Mouse (Mus musculus): ENCODE results near the gene Rab42.

GRCm38 (mm10) chr4:132331960-132332359 is 28.8 kb upstream of the Rab42 start:
- TF ChIP-seq POLR2A (IDR thresholded peaks at IDR 0.05; ENCODE audit: extremely low read depth, insufficient read depth, low read length) (no peak), CTCF (IDR thresholded peaks at IDR 0.05; ENCODE audit: low read depth, low read length) (no peak)
